Mouse (Mus musculus): Measurements from ENCODE around the gene Rasd2. TPM values are rescaled to one million over a fixed set of nuclear protein-coding genes. Genes with fewer than 3 reads are reported as not detected.
A peak's percentile ranks its signal among the peaks of the same experiment; 100 is the strongest.

Rasd2 gene
- 10 to 100 TPM; 52.3 to 75.1 (median 64.2) TPM for total RNA-seq (2022)

DNA sequence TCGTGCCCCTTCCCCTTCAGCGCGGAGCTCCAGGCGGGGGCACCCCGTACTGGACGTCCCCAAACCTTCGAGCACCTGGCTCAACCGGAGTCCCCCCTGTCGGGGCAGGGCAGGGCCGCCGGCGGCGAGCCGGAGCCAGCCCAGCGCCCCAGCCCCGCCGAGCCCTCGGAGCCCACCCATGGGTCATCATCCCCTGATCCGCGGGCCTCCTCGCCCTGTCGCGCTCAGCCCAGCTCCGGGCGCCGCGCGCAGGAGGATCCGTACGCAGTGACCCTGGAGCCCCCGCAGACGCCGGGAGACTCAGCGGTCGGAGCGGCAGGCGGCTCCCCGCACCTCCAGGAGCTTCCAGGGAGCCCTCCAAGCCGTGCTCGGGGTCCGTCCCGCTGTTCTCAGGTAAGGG is at the start of gene Rasd2:
Gene Rasd2, plus strand, starts transcription at position 259 of the 400 bp plus-strand sequence.
- DNase-seq (ENCODE audit: low spot score in 2 of 2), result no peak

DNA sequence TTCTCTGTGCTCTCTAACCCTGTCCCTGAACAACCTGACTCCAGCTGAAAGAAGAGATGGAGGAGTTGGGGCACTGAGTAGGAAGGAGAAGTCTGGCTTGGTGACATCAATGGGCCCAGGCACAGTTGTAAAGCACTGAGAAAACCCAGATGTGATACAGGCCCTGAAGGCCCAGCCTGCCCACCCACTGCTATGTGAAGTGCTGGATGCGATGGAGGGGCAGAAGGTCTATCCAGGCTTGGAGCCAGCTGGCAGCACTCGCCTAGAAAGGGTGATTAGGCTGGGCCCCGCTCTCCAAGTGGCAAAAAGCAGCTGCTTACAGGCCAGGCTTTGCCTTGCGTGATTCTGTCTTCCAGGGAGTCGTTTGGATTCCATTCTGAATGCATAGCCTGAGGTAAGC is 44.4 kb upstream of the Rasd2 start:
- DNase-seq (ENCODE audit: low spot score in 2 of 2), result no peak

DNA sequence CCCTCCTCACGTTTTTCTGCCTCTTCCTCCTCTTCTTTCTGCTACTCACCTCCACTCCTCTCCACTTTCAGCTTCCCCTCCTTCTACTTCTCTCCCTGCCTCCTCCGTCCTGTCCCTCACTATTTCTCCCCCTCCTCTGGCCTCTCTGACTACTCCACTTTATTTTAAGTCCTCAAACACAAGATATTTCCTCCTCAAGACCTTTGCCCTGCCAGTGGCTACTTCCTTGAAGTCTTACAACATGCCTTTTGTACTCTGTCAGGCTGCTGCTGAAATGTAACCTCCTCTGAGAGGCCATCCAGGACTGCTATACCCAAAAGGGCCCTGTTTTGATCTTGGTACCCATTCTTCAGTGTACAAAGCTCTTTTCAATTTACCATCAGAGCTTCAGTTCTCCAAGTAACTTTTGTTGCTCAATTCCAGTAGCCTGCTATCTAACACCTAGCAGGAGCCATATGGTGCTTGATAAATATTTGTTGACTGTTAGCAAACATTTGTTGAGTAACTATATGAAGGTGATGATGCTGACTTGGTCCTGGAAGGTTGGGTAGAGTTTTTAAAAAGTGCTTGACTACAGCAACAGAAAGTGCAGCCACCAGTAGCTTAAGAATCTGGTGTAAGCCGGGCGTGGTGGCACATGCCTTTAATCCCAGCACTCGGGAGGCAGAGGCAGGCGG is 41.6 kb upstream of the Rasd2 start:
- no peak for DNase-seq (ENCODE audit: low spot score in 2 of 2)

DNA sequence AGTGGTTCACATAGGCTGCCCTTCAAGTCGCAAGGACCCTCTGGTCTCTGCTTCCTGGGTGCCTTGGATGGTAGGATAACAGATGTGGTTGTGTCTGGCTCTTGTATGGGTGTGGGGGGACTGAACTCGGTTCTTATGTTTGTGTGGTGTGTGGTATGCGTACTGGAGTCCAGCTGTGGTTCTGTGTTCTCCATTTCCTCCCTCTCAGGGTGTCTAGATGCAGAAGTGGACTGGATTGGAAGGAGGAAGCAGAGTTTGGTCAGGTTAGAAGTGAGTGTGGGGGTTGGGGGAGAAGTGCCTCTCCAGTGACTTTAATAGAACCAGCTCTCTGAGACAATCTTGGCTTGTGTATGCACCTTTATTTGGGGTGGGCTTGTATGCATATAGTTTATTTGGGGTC is 20.7 kb upstream of the Rasd2 start:
- no peak for DNase-seq (ENCODE audit: low spot score in 2 of 2)

DNA sequence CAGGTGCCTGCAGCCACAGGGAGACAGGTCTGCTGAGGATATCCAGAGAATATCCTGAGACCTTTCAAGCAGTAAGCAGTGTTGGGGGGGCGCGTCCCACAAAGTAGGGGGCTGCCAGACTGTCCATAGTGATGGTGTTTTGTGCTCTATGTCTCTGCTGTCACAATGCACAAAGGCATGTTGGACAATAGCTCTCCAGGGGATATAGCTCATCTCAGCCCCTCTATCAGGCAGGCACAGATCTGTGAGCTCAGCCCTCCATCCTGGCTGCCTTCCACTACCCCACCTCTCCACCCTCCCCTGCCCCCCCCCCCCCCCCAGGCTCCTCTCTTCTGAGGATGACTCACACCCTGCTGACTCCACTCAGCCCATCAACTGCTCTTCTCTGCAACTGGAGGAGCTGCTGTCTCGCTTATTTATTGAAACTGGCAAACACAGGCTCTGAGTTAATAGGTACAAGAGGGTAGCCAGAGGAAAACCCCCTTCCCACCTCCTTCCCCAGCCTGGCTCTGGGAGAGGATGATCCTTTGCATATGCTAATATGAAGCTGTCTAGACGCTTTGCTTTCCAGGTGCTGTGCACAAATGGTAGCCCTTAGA is 19.2 kb upstream of the Rasd2 start:
- no peak for DNase-seq (ENCODE audit: low spot score in 2 of 2)

DNA sequence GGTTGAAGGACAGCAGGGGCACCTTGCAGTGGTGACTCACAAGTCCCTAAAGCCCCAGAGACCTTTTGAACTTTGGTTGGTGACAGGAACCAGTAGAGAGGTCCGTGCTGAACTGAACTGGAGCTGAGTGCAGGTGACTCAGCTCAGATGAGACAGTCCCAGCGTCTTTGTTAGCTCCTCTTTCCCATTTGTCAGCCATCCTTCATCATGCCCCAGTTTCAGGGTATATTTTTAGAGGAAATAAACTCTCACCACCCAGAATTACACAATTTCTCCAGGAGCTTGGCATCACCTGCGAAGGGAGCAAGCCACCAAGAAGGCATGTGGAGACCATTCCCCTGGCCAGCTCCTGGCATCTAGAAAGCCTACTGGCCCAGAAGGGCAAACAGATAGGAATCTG is 16.6 kb upstream of the Rasd2 start:
- DNase-seq (ENCODE audit: low spot score in 2 of 2), result no peak

DNA sequence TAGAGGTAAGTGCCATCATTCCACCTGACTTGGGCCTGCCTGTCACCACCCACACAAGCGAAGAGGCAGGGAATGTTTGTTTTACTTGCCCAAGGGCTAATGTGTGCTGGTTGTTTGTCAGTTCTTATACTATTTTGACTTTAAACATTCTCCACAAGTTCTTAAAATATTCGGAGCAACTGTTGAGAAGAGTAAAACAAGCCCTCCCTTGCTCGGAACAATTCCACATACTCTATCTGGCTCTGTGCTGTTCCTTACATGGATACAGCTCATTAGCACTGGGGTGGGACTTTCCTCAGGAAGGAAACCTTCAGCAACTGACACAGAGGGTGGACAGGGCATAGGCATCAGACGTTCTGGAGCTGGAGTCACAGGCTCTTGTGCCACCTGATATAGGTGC is 15.9 kb upstream of the Rasd2 start:
- no peak for DNase-seq (ENCODE audit: low spot score in 2 of 2)

DNA sequence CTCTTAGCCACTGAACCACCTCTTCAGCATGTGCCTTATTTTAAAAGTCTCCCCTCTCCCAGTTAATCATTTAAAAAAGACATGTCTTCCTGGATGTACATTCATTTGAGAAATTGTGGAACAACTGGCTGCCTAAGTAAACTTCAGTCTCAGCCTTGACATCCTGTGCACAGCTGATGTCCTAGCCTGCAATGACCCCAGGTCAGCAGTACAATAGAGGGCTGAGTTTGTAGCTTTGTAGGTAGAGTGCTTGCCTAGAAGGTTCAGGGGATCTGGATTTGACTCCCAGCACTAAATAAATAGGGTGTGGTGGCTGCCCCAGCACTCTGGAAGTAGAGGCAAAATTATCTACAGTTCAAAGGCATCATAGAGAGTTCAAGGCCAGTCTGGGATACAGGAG is 15.4 kb upstream of the Rasd2 start:
- DNase-seq (ENCODE audit: low spot score in 2 of 2), result no peak

DNA sequence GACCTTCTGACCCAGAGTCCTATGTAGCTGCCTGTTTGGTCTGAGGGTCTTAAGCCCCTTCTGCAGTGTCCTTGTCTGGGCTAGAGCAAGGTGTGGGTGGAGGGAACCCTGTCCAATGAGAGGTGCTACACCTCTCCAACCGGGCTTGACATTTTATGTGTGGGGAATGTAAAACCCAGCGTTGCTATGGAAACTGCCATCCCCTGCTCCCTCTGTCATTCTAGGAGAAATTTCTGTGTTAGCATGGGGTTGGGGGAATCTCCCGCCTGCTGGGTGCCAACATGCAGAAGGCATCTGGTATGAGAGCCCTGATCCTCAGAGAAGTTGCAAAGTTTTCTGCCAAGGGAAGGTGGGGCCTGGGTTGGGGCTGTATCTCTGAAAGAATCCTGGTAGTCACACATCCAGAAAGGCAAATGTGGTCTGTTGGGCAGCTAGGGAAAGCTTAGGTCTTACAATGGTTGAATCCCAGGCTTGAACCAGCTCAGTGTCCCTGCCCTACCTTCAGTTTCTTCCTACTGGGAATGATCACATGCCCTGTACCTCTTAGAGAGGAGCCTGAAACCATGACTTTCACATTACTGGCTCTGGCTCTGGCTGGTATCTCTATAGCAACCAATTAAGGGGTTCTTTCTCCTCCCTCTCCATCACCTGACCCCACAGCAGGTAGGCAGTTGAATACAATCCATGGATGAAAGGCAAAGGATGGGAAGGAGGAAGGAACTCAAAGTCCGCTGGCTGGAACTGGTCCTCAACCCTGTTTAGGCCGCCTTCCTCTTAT is 14.6 kb upstream of the Rasd2 start:
- no peak for DNase-seq (ENCODE audit: low spot score in 2 of 2)

DNA sequence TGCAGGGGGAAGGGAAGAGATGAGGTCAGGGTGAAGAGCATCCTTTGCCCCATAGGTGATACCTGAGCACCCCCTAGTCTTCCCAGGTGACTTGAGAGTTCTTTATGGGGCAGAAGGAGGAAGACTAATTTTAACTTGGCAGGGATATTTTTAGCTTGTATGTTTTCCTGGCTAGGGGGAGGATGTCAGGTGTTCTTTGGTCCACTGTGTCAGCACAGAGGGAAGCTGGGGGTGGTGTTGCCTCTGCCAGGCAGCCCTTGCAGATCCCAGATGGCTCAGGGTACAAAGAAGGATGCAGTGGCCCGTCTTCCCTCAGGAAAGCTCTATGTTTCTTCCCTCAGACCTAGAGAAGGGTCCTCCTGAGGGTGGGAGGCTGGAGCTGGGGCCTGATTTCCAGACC is 13.8 kb upstream of the Rasd2 start:
- DNase-seq (ENCODE audit: low spot score in 2 of 2), result no peak

DNA sequence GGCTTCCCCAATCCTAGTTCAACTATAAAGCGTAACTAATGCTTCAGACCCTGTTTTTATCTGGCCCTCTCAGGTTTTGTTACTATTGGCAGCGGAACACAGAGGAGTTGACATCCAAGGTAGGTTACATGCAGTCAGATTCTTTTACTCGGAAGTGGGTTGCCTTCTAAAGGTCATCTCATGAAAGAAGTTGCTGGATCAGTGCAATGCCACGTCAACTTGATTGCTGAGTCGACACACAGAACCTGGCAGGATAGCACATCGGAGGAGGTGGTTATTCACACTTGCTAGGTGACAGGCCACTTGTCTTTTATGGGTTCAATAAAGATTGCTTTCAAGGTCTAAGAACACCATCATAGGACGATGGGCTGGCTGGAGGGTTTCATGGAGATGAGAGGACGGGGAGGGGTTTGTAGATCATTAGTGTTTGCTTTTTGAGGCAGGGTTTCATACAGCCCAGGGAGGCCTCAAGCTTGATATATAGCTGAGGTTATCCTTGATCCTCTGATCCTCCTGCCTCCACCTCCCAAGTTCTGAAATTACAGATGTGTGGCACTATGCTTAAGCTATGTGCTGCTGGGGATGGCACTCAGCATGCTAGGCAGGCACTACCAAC is 11.6 kb upstream of the Rasd2 start:
- no peak for DNase-seq (ENCODE audit: low spot score in 2 of 2)

DNA sequence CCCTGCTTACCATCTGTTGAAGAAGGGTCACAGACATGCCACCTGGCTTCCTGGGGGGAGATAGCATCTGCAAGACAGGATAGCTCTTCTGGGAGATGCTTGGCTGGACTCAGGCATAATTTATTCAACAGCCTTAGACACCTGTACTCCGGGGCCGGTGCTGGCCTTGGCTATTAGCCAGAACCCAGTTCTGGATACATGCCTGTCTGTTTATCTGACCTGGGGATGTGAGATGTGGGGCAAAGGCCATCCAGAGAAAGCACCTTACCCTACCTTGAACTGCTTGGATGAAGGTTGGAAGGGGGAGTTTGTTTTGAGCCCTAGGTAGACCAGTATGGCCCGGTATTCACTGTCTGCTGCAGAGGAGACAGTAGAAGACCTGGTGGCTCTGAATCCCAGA is 10.8 kb upstream of the Rasd2 start:
- DNase-seq (ENCODE audit: low spot score in 2 of 2), result no peak

DNA sequence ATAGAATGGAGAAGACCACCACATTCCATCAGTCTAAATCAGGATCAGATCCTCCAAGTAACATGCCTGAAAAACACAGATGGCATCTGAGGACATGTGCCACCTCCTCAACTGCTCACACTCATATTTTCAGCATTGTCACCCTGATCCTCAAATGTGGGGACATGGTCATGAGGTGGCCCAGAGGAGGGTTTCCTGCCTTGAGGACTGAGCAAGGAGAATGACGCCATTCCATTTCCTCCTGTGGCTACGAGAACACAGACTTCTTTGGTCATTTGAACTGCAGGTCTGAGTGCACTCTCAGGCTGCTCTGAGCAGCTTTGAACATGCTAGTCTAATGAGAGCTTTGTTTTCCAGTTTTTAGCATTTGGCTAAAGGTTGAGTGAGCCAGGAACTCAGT is 10.3 kb upstream of the Rasd2 start:
- DNase-seq (ENCODE audit: low spot score in 2 of 2), result no peak

DNA sequence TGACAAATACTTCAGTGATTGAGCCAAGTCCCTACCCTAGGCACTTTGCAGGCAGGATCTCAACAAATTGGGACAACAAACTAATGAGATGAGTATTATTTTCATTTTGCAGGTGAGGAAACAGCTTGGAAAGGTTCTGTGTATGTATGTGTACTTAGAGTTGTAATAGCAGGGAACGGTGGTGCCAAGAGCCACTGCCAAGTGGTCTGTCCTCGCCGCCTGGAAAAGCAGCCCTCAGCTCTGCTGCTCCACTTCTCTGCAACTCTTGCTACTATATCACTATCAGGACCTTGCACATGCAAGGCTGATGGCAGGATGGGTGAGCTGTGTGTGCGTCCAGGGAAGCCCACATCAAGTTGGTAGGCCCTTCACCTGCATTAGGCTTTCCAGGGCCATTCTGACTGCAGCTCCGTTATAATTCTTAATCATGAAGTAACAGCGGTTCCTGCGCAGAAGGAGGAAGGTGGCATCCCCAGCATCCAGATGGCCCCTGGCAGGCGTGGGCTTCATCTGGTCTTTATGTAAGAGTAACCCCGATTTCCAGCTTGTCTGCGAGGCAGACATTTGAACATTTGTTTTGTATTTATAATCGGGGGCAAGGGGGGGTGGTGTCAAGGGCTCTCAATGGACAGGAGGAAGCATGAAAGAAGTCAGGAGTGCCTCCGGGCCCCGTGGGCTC is 9.4 kb upstream of the Rasd2 start:
- DNase-seq (ENCODE audit: low spot score in 2 of 2), result peak in 1 of 2 experiments; percentile 53

DNA sequence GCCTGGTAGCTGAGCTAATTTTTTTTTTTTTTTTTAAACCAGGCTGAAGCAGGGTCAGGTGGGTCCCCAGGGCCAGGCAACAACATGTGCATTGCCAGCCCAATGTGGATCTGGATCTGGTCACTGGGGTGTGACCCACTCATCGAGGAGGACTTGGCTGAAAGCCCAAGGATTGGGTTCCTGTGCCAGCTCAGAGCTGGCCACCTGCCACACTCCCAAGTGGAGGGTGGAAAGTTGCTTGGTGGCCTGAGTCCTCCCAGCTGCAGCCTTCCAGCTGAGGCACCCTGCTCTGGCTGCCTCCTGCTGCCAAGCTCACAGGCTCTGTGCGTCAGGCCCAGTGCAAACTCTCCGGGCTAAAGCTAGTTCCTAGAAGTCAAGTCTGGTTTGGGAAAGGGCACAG is 2.3 kb upstream of the Rasd2 start:
- DNase-seq (ENCODE audit: low spot score in 2 of 2), result no peak

DNA sequence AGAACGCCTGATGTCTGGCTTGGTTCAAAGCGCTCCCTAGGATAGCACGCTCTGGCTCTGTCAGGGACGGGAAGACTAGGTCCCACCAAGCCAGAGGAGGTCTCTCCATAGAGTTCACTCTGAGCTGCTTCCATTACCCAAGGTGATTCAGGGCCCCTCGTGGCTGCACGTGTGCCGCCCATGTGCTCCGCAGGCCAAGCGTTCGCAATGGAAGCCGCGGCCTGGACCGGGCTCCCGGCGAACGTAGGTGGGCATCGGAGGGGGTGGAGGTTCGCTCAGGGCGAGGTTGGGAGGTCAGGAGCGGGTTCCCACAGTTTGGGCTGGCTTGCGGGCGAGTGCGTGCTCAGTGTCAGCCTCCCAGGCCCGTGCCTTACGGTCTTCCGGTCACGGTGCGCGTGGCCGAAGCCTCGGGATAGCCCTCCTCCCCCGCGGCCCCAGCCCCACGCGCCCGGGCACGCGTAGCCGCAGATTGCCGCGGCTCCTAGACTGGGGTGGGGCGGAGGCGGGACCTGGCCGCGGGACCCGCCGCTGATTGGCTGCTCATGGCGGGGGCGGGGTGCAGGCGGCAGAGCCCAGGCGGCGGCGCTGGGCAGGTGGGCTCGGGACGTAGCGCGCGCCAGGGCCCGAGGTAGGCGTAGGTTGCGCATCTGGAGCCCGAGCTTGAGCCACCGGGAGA is 975 bp upstream of the Rasd2 start:
- DNase-seq (ENCODE audit: low spot score in 2 of 2), result peak; percentile 56 to 80

DNA sequence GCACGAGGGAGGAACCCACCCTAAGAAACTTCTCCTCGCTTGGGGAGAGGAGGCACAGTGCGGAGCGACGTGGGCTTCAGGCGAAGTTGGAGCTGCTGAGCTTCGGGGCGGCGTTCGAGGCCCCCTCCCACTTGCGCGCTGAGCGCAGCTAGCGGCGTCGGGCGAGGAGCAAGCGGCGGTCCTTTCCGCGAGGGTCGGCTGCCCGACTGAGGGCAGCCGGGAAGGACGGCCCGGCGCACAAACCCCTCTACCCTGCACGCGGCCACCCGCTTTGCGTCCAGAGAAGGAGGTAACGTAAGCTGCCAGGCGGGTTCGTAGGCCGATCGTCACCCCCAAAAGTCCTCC is 465 bp upstream of the Rasd2 start:
- DNase-seq (ENCODE audit: low spot score in 2 of 2), result no peak

DNA sequence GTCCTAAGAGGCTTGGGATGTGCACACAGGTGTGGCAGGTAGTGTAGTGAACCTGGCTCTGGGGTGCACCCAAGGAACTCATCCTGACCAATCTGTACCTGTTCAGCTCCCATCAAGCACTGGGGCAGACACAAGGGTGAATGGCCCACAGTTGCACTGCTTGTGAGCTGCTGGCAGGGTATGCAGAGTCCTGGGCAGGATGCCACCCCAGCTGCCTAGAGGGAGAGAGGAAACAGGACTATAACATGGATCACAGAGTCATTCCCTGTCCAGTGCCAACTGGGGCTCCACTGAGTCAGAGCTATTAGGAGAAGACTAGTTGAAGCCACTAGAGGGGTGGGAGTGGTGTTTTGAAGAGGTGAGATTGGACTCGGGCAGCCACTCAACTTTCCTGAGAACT is 1.3 kb downstream of the Rasd2 start:
- peak; percentile 50 to 55 for DNase-seq (ENCODE audit: low spot score in 2 of 2)

DNA sequence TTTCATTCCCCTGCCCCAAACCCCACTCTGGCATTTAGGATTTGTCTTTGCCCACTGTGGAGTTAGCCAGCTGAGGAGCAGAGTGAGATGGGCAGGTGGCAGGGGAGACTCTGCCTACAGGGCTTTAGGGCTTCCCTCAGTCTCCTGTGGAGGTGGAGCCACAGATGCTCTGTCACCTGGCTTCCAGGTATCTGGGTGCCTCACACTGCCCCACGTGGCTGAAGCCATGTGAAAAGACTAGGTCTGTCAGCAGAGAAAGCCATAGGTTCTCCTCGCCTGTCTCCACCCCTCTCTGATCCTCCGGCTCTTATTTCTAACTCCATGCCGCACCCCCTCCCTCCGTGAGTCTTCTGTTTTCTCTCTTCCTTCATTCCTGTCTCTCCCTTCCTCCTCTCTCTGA is 2.2 kb downstream of the Rasd2 start:
- no peak for DNase-seq (ENCODE audit: low spot score in 2 of 2)

DNA sequence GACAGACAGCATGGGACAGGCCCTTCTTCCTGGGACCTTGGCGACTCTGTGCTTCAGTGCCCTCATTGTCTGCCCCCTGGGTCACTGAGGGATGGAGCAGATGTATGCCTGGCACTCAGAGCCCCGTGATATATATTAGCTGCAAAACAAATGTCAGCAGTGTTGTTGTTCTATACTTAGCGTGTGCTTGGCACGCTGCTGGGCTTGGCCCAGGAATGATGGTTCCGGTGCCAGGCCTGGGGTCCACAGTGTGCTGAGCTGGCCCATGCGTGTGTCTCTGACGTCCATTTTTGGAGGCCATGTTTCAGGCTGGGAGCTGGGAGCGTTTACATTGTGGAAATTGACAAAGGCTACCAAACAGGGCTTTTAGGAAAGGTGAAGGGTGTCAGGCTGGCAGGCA is 3.1 kb downstream of the Rasd2 start:
- DNase-seq (ENCODE audit: low spot score in 2 of 2), result no peak

DNA sequence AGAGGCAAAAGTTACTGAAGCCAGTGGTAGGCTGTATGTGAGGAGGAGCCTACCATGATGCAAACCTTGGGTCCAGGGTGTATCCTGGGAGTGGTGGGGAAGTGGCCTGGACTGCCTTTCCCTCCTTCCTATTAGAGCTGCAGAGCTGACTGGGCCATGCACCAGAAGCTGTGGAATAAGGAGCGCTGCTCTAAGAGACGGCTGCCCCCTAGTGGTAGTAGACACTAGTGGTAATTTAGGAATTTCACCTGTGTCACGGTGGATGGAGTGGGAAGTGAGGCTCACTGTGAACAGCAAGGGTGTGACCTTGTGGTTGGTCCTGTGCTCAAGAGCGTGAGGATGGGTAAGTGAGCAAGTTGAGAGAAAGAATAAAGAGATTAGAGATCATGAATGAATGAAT is 4.2 kb downstream of the Rasd2 start:
- DNase-seq (ENCODE audit: low spot score in 2 of 2), result peak; percentile 47 to 66
